Mouse (Mus musculus) monocyte, adult 5-6 weeks (primary cell): ENCODE measurements around the gene Dnali1. TPM values are rescaled to one million over a fixed set of nuclear protein-coding genes. Genes with fewer than 3 reads are reported as not detected.

ENCODE experiments used
- ATAC-seq: fragments of 153-309, 156-312 bp; replicated peaks from 2 replicates; pipeline ENCODE4 v1.8.0; 2017; ENCODE audit warnings: mild to moderate bottlenecking; ENCODE audit not compliant: low TSS enrichment, insufficient number of reproducible peaks, severe bottlenecking, poor library complexity, low FRiP score
- total RNA-seq: library from RNA; stranded (forward); fragments of 200-1000, 200-491, 200-594 nt; gene quantifications from 3 replicates; pipeline ENCODE4 v1.2.3, GENCODE M21; 2017

The Dnali1 gene
- total RNA-seq, 1 experiment from 2014 or later = not detected

- ATAC-seq = no peak
These were observed 9.0 kb downstream of the Dnali1 start for GRCm38 (mm10) chr4:125056476-125056875.

GRCm38 (mm10) chr4:125055385-125055784, 10.1 kb downstream of the Dnali1 start:
- peak; percentile 84 for ATAC-seq

DNA sequence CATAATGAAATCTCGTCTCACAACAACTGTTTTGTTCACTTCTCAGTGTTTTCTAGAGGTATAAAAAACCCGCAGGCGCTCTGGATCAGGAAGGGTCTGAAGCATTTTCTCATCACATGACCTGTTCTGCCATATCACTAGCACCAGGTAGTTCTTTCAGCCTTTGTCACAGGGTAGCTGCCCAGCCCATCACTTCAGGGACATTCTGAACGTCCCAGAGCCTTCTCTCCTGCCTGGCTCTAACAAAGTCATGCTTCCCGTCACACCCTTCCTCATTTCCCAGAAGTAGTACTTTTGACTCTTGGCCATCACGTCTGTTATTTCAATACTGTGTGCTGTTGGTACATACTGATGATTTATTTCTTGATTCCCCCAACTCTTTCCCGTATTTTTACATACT, 21.0 kb downstream of the Dnali1 start:
- ATAC-seq = no peak

DNA sequence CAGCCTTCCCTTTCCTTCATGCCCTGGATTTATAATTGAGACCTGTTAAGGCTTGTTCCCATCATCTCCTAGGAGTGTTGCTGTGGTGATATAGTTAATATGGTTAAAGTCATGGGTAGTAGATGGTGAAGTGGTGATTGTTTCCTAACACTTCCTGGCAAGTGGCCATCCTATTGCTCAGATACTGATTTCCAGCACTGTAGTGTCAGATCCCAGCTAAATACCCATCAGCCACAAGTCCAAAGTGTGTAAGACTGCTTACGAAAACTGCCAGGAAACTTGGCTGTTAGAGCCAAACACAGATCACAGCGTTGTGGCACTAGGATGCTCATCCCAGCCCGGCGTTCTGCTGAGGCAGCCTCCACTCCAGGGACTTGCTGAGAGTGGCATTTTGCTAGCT, 31.2 kb downstream of the Dnali1 start:
- ATAC-seq = no peak

DNA sequence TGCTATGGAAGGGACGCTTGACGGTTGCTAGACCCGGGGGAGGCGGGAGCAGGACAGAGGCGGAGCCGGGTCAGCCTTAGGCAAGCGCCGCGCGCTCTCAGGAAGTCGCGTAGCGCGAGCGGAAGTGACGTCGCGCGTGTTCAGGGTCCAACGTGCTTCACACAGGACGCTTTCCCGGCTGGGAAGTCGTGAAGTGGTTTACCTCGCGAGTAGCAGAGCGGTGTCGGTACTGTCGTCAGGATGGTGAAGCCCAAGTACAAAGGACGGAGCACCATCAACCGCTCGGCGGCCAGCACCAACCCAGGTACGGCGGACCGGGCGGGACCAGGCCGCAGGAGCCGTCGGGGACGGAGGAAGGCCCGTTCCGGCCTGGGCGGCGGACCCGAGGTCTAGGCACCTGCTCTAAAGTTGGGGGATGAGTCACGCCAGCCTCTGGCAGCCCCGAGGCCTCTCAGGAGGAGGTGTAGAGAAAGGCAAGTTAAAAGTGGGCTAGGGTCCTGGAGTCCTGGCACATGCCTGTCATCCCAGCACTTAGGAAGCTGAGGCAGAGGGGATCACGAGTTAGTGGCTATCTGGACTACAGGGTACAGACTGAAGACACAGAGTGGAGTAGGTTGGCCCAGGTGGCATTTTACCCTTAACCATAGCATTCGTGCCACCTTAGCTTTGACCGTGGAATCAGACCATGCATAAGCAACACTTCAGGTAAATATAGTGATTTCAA, 35.5 kb downstream of the Dnali1 start:
- peak; percentile 99 for ATAC-seq

GRCm38 (mm10) chr4:125020780-125021538, 44.5 kb downstream of the Dnali1 start:
- no peak for ATAC-seq

- no peak for ATAC-seq
These were observed 48.1 kb downstream of the Dnali1 start for GRCm38 (mm10) chr4:125017431-125017830.

DNA sequence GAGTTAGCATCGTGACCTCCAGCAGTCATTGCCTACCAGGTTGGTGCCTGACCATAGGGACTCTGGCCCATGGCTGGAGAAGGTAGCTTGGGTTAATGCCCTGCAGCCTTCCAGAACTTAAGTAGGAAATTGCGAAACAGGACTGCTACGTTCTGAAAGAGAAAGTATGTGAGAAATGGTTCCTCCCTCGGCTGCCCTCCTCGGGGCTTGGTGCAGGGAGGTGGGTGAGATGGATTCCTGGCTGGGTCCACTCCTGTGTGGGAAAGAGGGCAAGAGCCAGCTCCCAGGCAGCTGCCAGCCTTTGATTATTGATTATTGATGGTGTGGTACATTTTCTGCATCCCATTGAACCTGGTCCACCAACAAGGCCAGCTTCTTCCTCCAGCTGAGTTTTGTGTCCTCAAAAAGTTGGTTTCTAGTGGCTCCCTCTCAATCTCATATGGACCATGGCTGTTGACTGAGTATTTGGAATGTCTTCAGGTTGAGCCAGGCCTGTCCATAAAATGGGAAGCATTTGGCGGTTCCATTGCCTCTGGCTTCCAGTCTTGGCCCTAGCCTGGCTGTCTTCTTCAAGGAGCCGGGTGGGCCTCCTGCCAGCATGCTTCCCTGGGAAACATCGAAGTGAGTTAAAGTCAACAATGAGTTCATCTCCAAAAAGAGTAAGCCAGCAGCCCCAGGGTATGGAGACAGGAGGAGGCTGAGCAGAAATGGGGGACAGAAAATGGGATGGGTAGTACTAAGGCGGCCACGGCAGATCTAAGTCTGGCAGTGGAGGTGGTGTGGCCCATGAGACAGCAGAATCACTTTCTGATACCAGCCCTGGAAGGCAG, 49.5 kb downstream of the Dnali1 start, which contains the start of gene Gnl2:
Gene Gnl2, plus strand, starts transcription at position 780 of the 830 bp plus-strand sequence.
- peak; percentile 74 for ATAC-seq

DNA sequence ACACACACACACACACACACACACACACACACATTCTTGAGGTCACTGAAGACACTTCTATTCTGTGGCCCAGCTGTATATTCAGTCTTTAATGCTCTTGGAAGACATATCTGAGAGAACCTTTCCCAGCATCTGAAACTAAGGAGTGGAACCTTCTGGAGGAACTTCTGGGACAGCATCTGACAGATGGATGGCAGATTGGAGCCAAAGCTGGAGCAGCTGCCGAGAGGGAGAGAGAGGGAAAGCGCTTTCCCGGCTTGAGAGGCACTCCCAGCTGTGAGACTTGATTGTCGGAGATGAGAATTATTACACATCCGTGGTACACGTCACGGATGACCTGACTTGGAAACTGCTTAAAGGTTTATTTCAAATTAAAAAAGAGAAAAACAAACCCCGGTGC, 56.8 kb downstream of the Dnali1 start:
- no peak for ATAC-seq

- no peak for ATAC-seq
These were observed 57.3 kb downstream of the Dnali1 start for GRCm38 (mm10) chr4:125008220-125008619.

DNA sequence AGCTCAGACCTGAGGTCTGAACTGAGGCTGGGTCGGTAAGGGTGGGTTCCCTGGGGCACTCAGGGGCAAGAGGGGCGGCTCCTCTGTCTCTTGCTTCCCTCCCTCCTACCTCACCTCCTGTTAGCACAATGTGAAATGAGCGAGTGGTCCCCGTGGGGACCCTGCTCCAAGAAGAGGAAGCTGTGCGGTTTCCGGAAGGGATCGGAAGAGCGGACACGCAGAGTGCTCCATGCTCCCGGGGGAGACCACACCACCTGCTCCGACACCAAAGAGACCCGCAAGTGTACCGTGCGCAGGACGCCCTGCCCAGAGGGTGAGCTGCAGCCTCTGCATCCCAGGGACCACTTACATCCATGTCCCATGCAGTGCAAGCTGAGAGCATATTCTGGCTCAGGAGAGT, 58.0 kb downstream of the Dnali1 start:
- no peak for ATAC-seq

Other genes starting within 250 kb of the Dnali1 start
- gene Yrdc, start 215.0 kb downstream of the Dnali1 start, total RNA-seq = 28.9 to 39.6 TPM (median 38.2 TPM) in 3 replicates
- gene 1110065P20Rik, start 214.5 kb downstream of the Dnali1 start, total RNA-seq = 5.5 to 6.7 TPM (median 6.5 TPM) in 3 replicates
- 0.53 to 0.76 TPM in 2 of 3 replicates, not detected in the other for gene Maneal, start 203.5 kb downstream of the Dnali1 start, total RNA-seq
- not detected in 3 replicates for gene Epha10, start 184.8 kb downstream of the Dnali1 start, total RNA-seq
- gene 9930104L06Rik, start 128.7 kb downstream of the Dnali1 start, total RNA-seq = 13.3 to 21.1 TPM (median 17.5 TPM) in 3 replicates
- 1.3 to 2.7 TPM (median 2.0 TPM) in 3 replicates for gene Cdca8, start 126.4 kb downstream of the Dnali1 start, total RNA-seq
- gene Rspo1, start 79.3 kb downstream of the Dnali1 start, total RNA-seq = not detected in 3 replicates
- 115 to 144 TPM (median 122 TPM) in 3 replicates for gene Gnl2, start 49.1 kb downstream of the Dnali1 start, total RNA-seq
- 26.6 to 40.5 TPM (median 35.0 TPM) in 3 replicates for gene Snip1, start 969 bp upstream of the Dnali1 start, total RNA-seq
- gene Meaf6, start 19.4 kb upstream of the Dnali1 start, total RNA-seq = 17.3 to 37.0 TPM (median 34.6 TPM) in 3 replicates
- gene Zc3h12a, start 62.1 kb upstream of the Dnali1 start, total RNA-seq = 21.4 to 36.0 TPM (median 24.0 TPM) in 3 replicates